Mouse (Mus musculus): ENCODE measurements around the gene Slc45a2. TPM values are rescaled to one million over a fixed set of nuclear protein-coding genes. Genes with fewer than 3 reads are reported as not detected.

Slc45a2 gene
- total and polyA plus RNA-seq, 2 experiments from 2014 or later, result 0.09 TPM; not detected in 1

GRCm38 (mm10) chr15:10956706-10957105 is 43.8 kb upstream of the Slc45a2 start:
- no peak overlapping the region for H3K27ac ChIP-seq
- no peak overlapping the region for H3K9ac ChIP-seq (replicated peaks; ENCODE audit: low read length)
- no peak overlapping the region for H3K4me2 ChIP-seq (ENCODE audit: low read depth, low read length)
- no peaks in the 10 kb centered on the region for H3K36me3 ChIP-seq (ENCODE audit: insufficient read depth, low read length)
- TF ChIP-seq CTCF (IDR thresholded peaks at IDR 0.05; ENCODE audit: low read depth), result no peak
- DNase-seq (ENCODE audit: low spot score) (no peak), ATAC-seq (no peak)
- 0 out of 2 replicates have a peak, but pooled peaks cover 4% of the 10 kb centered on the region for H3K4me1 ChIP-seq (ENCODE audit: insufficient read depth, low read length)
- no peaks in the 10 kb centered on the region for H3K9me3 ChIP-seq (ENCODE audit: low read length)
- H3K27me3 ChIP-seq (ENCODE audit: insufficient read depth, low read length), result no peaks in the 10 kb centered on the region
- WGBS, result 23% methylated on average over 3 of the region's 3 CpGs
- no peak overlapping the region for H3K4me3 ChIP-seq (ENCODE audit: low read length)

GRCm38 (mm10) chr15:10959277-10960026 is 41.1 kb upstream of the Slc45a2 start:
- no peaks in the 10 kb centered on the region for H3K27me3 ChIP-seq (ENCODE audit: insufficient read depth, low read length)
- TF ChIP-seq CTCF (IDR thresholded peaks at IDR 0.05; ENCODE audit: low read depth), result no peak
- WGBS, result 92% methylated on average over 15 of the region's 15 CpGs
- H3K4me3 ChIP-seq (ENCODE audit: low read length), result no peak overlapping the region
- H3K4me2 ChIP-seq (ENCODE audit: low read depth, low read length), result no peak overlapping the region
- no peak overlapping the region for H3K9ac ChIP-seq (replicated peaks; ENCODE audit: low read length)
- H3K36me3 ChIP-seq (ENCODE audit: insufficient read depth, low read length), result no peaks in the 10 kb centered on the region
- no peaks in the 10 kb centered on the region for H3K4me1 ChIP-seq (ENCODE audit: insufficient read depth, low read length)
- no peaks in the 10 kb centered on the region for H3K9me3 ChIP-seq (ENCODE audit: low read length)
- no peak overlapping the region for H3K27ac ChIP-seq
- ATAC-seq (no peak), DNase-seq (ENCODE audit: low spot score) (no peak)

DNA sequence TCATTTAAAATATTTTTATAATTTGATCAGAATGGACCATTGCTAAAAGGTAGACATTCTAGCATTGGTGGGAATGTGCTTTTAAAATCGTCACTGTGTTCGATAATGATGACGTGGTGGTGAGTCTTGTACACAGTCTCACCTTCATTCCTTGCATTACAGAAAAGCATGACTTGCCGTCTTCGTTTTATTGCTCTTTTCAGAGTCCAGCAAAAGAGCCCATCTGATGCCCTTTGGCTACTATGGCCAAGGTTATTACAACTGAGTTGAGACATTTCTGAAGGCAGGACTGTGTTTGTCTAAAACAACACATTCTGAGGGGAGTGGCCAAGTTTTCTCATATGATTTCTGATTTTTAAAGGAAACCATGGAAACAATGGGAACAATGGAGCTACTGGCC is 40.3 kb upstream of the Slc45a2 start:
- Histone ChIP-seq H3K4me3 (ENCODE audit: low read length) (no peak overlapping the region), H3K9me3 (ENCODE audit: low read length) (no peaks in the 10 kb centered on the region), H3K4me1 (ENCODE audit: insufficient read depth, low read length) (no peaks in the 10 kb centered on the region), H3K27me3 (ENCODE audit: insufficient read depth, low read length) (no peaks in the 10 kb centered on the region), H3K27ac (no peak overlapping the region), H3K9ac (replicated peaks; ENCODE audit: low read length) (no peak overlapping the region), H3K4me2 (ENCODE audit: low read depth, low read length) (no peak overlapping the region), H3K36me3 (ENCODE audit: insufficient read depth, low read length) (no peaks in the 10 kb centered on the region)
- TF ChIP-seq CTCF (IDR thresholded peaks at IDR 0.05; ENCODE audit: low read depth), result no peak
- DNase-seq (ENCODE audit: low spot score) (no peak), ATAC-seq (no peak)
- WGBS, result 91% methylated on average over 5 of the region's 5 CpGs

GRCm38 (mm10) chr15:10962601-10963000 is 37.9 kb upstream of the Slc45a2 start:
- Histone ChIP-seq H3K9ac (replicated peaks; ENCODE audit: low read length) (no peak overlapping the region), H3K4me1 (ENCODE audit: insufficient read depth, low read length) (no peaks in the 10 kb centered on the region), H3K4me3 (ENCODE audit: low read length) (no peak overlapping the region), H3K9me3 (ENCODE audit: low read length) (no peaks in the 10 kb centered on the region), H3K27me3 (ENCODE audit: insufficient read depth, low read length) (no peaks in the 10 kb centered on the region), H3K27ac (no peak overlapping the region), H3K4me2 (ENCODE audit: low read depth, low read length) (no peak overlapping the region), H3K36me3 (ENCODE audit: insufficient read depth, low read length) (no peaks in the 10 kb centered on the region)
- no peak for DNase-seq (ENCODE audit: low spot score)
- 88% methylated on average over 2 of the region's 2 CpGs for WGBS
- ATAC-seq, result no peak
- TF ChIP-seq CTCF (IDR thresholded peaks at IDR 0.05; ENCODE audit: low read depth), result no peak

GRCm38 (mm10) chr15:10969439-10969838 is 31.1 kb upstream of the Slc45a2 start:
- DNase-seq (ENCODE audit: low spot score) (no peak), ATAC-seq (no peak)
- Histone ChIP-seq H3K27me3 (ENCODE audit: insufficient read depth, low read length) (no peaks in the 10 kb centered on the region), H3K4me3 (ENCODE audit: low read length) (no peak overlapping the region), H3K36me3 (ENCODE audit: insufficient read depth, low read length) (no peaks in the 10 kb centered on the region), H3K9ac (replicated peaks; ENCODE audit: low read length) (no peak overlapping the region), H3K27ac (no peak overlapping the region), H3K9me3 (ENCODE audit: low read length) (no peaks in the 10 kb centered on the region), H3K4me2 (ENCODE audit: low read depth, low read length) (no peak overlapping the region), H3K4me1 (ENCODE audit: insufficient read depth, low read length) (no peaks in the 10 kb centered on the region)
- WGBS, result 76% methylated on average over 3 of the region's 3 CpGs
- TF ChIP-seq CTCF (IDR thresholded peaks at IDR 0.05; ENCODE audit: low read depth), result no peak

DNA sequence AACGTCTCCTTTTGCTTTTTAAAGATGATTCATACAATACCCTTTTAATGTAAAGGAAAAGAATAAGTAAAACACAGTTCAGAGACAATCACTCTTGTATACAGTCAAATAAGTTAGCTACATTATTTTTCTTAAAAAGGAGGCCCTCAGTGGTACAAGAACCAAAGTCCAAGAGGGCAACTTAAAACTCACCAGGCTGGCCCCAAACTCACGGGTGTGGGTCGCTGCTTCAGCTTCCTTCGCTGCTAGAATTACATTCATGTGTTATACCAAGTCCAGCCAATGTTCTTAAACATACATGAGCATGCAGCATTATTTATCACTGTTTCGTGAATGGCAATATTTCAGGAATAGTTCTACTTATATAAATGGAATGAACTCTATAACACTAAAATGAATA is 29.7 kb upstream of the Slc45a2 start:
- no peaks in the 10 kb centered on the region for H3K27me3 ChIP-seq (ENCODE audit: insufficient read depth, low read length)
- H3K4me3 ChIP-seq (ENCODE audit: low read length), result no peak overlapping the region
- no peaks in the 10 kb centered on the region for H3K9me3 ChIP-seq (ENCODE audit: low read length)
- TF ChIP-seq CTCF (IDR thresholded peaks at IDR 0.05; ENCODE audit: low read depth), result no peak
- H3K27ac ChIP-seq, result no peak overlapping the region
- H3K36me3 ChIP-seq (ENCODE audit: insufficient read depth, low read length), result no peaks in the 10 kb centered on the region
- H3K4me1 ChIP-seq (ENCODE audit: insufficient read depth, low read length), result no peaks in the 10 kb centered on the region
- H3K4me2 ChIP-seq (ENCODE audit: low read depth, low read length), result no peak overlapping the region
- no peak for DNase-seq (ENCODE audit: low spot score)
- ATAC-seq, result no peak
- no peak overlapping the region for H3K9ac ChIP-seq (replicated peaks; ENCODE audit: low read length)
- WGBS, result 92% methylated on average over 5 of the region's 5 CpGs

DNA sequence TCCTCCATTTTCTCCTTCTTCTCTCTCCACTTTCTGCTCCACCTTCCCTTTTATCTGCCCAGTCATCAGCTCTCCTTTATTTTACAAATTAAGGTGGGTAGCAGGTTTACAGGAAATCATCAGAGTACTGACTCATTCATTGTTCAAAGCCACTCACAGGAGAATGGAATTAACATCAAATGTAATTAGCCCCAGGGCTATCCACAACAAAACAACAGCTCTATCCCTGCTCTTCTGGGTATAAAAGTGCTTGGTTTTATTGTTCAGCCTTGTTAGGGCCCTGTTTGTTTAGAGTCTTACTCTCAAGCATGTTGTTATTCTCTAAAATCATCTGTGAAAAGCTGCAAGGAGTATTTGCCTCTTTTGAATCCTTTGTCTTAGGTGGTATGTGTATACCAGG is 23.4 kb upstream of the Slc45a2 start:
- ATAC-seq (no peak), DNase-seq (ENCODE audit: low spot score) (no peak)
- H3K9me3 ChIP-seq (ENCODE audit: low read length), result no peaks in the 10 kb centered on the region
- H3K27ac ChIP-seq, result no peak overlapping the region
- no peak overlapping the region for H3K4me2 ChIP-seq (ENCODE audit: low read depth, low read length)
- no peak overlapping the region for H3K9ac ChIP-seq (replicated peaks; ENCODE audit: low read length)
- H3K4me1 ChIP-seq (ENCODE audit: insufficient read depth, low read length), result no peaks in the 10 kb centered on the region
- H3K27me3 ChIP-seq (ENCODE audit: insufficient read depth, low read length), result no peaks in the 10 kb centered on the region
- H3K36me3 ChIP-seq (ENCODE audit: insufficient read depth, low read length), result no peaks in the 10 kb centered on the region
- H3K4me3 ChIP-seq (ENCODE audit: low read length), result no peak overlapping the region
- no peak for TF ChIP-seq CTCF (IDR thresholded peaks at IDR 0.05; ENCODE audit: low read depth)

Data from hindbrain, postnatal 0 days (tissue).